9 mouse cellular contexts compared by ENCODE assay signal in the genomic region with DNA sequence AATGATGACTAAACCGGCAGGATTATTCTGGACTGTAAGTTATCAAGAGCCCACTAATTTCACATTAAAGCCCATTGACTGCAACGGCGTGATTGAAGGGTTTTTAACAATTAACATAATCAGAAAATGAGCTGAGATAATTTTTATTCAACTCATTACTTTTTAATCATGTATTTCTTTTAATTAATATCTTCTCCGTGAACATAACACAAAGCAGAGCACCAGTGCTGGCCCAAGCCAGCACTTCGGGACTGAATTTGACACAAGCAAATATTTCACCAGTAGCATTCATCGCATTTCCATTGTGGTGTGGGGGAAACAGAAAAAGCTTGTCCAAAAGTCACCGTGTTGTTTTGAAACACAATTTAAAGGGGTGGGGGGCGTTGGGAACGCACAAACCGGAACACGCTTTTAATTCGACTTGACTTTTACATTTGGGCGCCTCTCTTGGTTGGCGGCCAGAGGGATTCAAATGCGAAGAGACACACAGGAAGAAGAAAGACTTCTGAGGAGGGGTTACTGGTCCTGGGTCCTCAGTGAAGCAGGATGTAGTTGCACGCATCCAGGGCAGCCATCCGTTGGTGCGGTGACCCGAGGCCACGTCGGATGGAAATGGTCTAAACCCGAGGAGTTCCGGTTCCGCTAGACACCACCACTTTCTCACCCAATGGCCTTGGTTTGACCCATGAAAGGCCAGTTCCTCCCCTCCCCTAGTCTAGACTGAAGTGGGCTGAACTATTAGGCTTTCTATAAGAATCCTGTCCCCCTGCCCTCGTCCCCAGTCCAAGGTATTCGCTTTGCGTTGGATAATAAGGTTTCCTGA. TPM values are rescaled to one million over a fixed set of nuclear protein-coding genes. Genes with fewer than 3 reads are reported as not detected.
DNase-seq lines count a peak whose midpoint lies in the region; ATAC-seq lines count a peak whose summit lies in the region.
"Had no signal": no experiment of that assay in that cellular context is flagged by ENCODE, and none has a peak within 500 bp of the region (broad histone marks: within the 10 kb centered on the region; RNA-seq: fewer than 3 reads in every experiment).

No protein-coding gene starts in this region.

- DNase-seq in lung, adult 18-20 months = no peak
- no peak for DNase-seq in left cerebral cortex, postnatal 25 days (ENCODE audit: low spot score in 2 of 2)
- DNase-seq in testis, postnatal 14 days (ENCODE audit: low spot score) = no peak
- DNase-seq in gastrocnemius, postnatal 10 days = no peak

- H3K9me3 ChIP-seq in lung, embryonic 16.5 days (ENCODE audit: control insufficient read depth, low read length) = no peaks in the 10 kb centered on the region
- no peaks in the 10 kb centered on the region for H3K9me3 ChIP-seq in forebrain, embryonic 12.5 days
- no peaks in the 10 kb centered on the region for H3K9me3 ChIP-seq in limb, embryonic 12.5 days

- intact Hi-C loops in left cerebral cortex, postnatal 25 days (cut with DNase I) = loop anchor here (1.0 kb wide), 1 partner anchor 328 kb away; no protein-coding TSS in a partner anchor

- H3K4me2 ChIP-seq in lung, embryonic 16.5 days (ENCODE audit: low read depth, low read length) = peak overlapping the region; percentile 34
- peak overlapping the region; percentile 66 for H3K4me2 ChIP-seq in forebrain, embryonic 12.5 days
- no peak overlapping the region for H3K4me2 ChIP-seq in limb, embryonic 12.5 days

- H3K36me3 ChIP-seq in lung, embryonic 16.5 days (ENCODE audit: control insufficient read depth, insufficient read depth, low read length) = no peaks in the 10 kb centered on the region
- no peaks in the 10 kb centered on the region for H3K36me3 ChIP-seq in forebrain, embryonic 12.5 days (replicated peaks)
- no peaks in the 10 kb centered on the region for H3K36me3 ChIP-seq in limb, embryonic 12.5 days

- H3K9ac ChIP-seq in lung, embryonic 16.5 days (ENCODE audit: low read length) = no peak overlapping the region
- peak overlapping the region; percentile 61; the same call in 1 of the 2 replicates for H3K9ac ChIP-seq in forebrain, embryonic 12.5 days
- H3K9ac ChIP-seq in limb, embryonic 12.5 days (replicated peaks) = no peak overlapping the region

- H3K27me3 ChIP-seq in lung, embryonic 16.5 days (ENCODE audit: control insufficient read depth, insufficient read depth, low read depth, low read length) = peaks cover 51% of the 10 kb centered on the region
- H3K27me3 ChIP-seq in forebrain, embryonic 12.5 days = peaks cover 39% of the 10 kb centered on the region
- H3K27me3 ChIP-seq in limb, embryonic 12.5 days = peaks cover 78% of the 10 kb centered on the region

- no peak for ATAC-seq in lung, embryonic 16.5 days (ENCODE audit: low read depth)
- no peak for ATAC-seq in forebrain, embryonic 12.5 days (ENCODE audit: low FRiP score)
- ATAC-seq in limb, embryonic 12.5 days (ENCODE audit: insufficient number of reproducible peaks, insufficient read depth, low FRiP score, low TSS enrichment, low read depth) = no peak
- ATAC-seq in monocyte, adult 5-6 weeks (replicated peaks; ENCODE audit: insufficient number of reproducible peaks, low FRiP score, low TSS enrichment, poor library complexity, severe bottlenecking) = peak; percentile 42

- H3K4me3 ChIP-seq in lung, embryonic 16.5 days (ENCODE audit: low read length) = peak overlapping the region; percentile 26
- peak overlapping the region; percentile 12; the same call in 1 of the 2 replicates for H3K4me3 ChIP-seq in forebrain, embryonic 12.5 days (replicated peaks)
- H3K4me3 ChIP-seq in limb, embryonic 12.5 days (replicated peaks) = peak overlapping the region; percentile 9
- H3K4me3 ChIP-seq: heart, adult 2 months had no signal

- 4% methylated on average over 27 of the region's 27 CpGs for WGBS in lung, embryonic 16.5 days
- 5% methylated on average over 27 of the region's 27 CpGs for WGBS in forebrain, embryonic 12.5 days
- 1% methylated on average over 27 of the region's 27 CpGs for WGBS in limb, embryonic 12.5 days

- H3K4me1 ChIP-seq in lung, embryonic 16.5 days (replicated peaks; ENCODE audit: control insufficient read depth, insufficient read depth, low read length) = peaks cover 17% of the 10 kb centered on the region
- peaks cover 55% of the 10 kb centered on the region for H3K4me1 ChIP-seq in forebrain, embryonic 12.5 days
- H3K4me1 ChIP-seq in limb, embryonic 12.5 days (replicated peaks) = peaks cover 28% of the 10 kb centered on the region

- H3K27ac ChIP-seq in lung, embryonic 16.5 days (ENCODE audit: low read length) = no peak overlapping the region
- peak overlapping the region; percentile 63; the same call in 1 of the 2 replicates for H3K27ac ChIP-seq in forebrain, embryonic 12.5 days
- H3K27ac ChIP-seq in limb, embryonic 12.5 days = no peak overlapping the region
- H3K27ac ChIP-seq: heart, adult 2 months had no signal

RNA-seq across cellular contexts. Expression of a gene that starts 52.9 kb away (rescaled TPM):
- polyA plus RNA-seq in lung, embryonic 16.5 days (2015; fragmentation: Nextera tagmentation; extraction: Ambion mirVana) = 13.3 and 14.7 TPM in 2 replicates
- 63.1 and 65.4 TPM in 2 replicates for polyA plus RNA-seq in forebrain, embryonic 12.5 days (2016; fragmentation: Nextera tagmentation; extraction: Ambion mirVana)
- 9.0 and 9.1 TPM in 2 replicates for polyA plus RNA-seq in limb, embryonic 12.5 days (2016; fragmentation: Nextera tagmentation; extraction: Ambion mirVana)
- 73.5 to 79.9 TPM (median 79.6 TPM) in 3 replicates for total RNA-seq in monocyte, adult 5-6 weeks (2017)
- total RNA-seq in left cerebral cortex, postnatal 25 days (2021) = 10 to 100 TPM; 49.3 to 50.1 TPM
- 10 to 100 TPM in 1 of 2 experiments, 1 to 10 TPM in 1; 9.3 to 10.7 TPM for total RNA-seq in gastrocnemius, postnatal 10 days (2021)

RNA-seq across cellular contexts. Expression of a gene that starts 53.1 kb away (rescaled TPM):
- not detected in 2 replicates for polyA plus RNA-seq in lung, embryonic 16.5 days (2015; fragmentation: Nextera tagmentation; extraction: Ambion mirVana)
- polyA plus RNA-seq in forebrain, embryonic 12.5 days (2016; fragmentation: Nextera tagmentation; extraction: Ambion mirVana) = 104 TPM in 2 replicates
- not detected in 2 replicates for polyA plus RNA-seq in limb, embryonic 12.5 days (2016; fragmentation: Nextera tagmentation; extraction: Ambion mirVana)
- not detected in 3 replicates for total RNA-seq in monocyte, adult 5-6 weeks (2017)
- 10 to 100 TPM; 13.1 to 13.8 TPM for total RNA-seq in left cerebral cortex, postnatal 25 days (2021)
- not detected for total RNA-seq in gastrocnemius, postnatal 10 days (2021)
- total RNA-seq: heart, adult 2 months had no signal
- polyA plus RNA-seq: heart, adult 2 months had no signal

Comparison
In these comparisons a context has a peak if more than half of its experiments do, and no peak if none do; other contexts are left out.
1. RNA of a gene that starts 53.1 kb away (total RNA-seq): 13.1 to 13.8 TPM in left cerebral cortex, postnatal 25 days; not detected in monocyte, adult 5-6 weeks and not detected in gastrocnemius, postnatal 10 days; every median in the first group is over 10 times any median in the second.
2. Peak in every context shown above with its lines, with median percentiles within 50 percentile points of each other: H3K4me3 ChIP-seq.